Mouse (Mus musculus) ES-E14 (cell line): Measurements from ENCODE around the gene Atp10b.
"Not testable (repeated sequence)": the region's sequence is repeated elsewhere in the genome, so short reads cannot be mapped to it uniquely, and the experiment has no call there.

Experiments
- CHD2 ChIP-seq: IDR thresholded peaks from 2 replicates; pipeline ENCODE4 v1.6.1; 2014; ENCODE audit warnings: mild to moderate bottlenecking, low read depth, low read length, inconsistent platforms
- ZC3H11A ChIP-seq: IDR thresholded peaks from 2 replicates; pipeline ENCODE4 v1.6.1; 2012; ENCODE audit warnings: low read depth, mild to moderate bottlenecking, inconsistent platforms, low read length, borderline replicate concordance
- ZNF384 ChIP-seq: IDR thresholded peaks from 2 replicates; pipeline ENCODE4 v1.6.1; 2012; ENCODE audit warnings: low read depth, low read length, inconsistent platforms

DNA sequence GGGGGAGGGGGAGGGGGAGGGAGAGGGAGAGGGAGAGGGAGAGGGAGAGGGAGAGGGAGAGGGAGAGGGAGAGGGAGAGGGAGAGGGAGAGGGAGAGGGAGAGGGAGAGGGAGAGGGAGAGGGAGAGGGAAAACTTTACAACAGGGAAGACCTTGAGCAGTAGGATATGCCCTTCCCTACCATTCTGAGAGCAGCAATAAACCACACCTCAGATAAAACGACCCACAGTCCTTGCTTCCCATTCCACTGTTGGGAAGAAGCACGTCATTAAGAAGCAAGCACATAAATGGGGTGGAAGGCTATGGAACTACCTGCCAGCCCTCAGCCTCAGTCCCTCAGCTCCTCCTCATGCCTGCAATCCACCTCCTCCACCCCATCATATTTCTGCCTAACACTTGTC is 4.8 kb upstream of the Atp10b start:
- not testable (repeated sequence) for TF ChIP-seq CHD2, ZNF384, ZC3H11A
